Mouse (Mus musculus) neural tube, embryonic 14.5 days (tissue): Measurements from ENCODE around the gene Cd200r3. TPM values are rescaled to one million over a fixed set of nuclear protein-coding genes. Genes with fewer than 3 reads are reported as not detected.

Experiments
- polyA plus RNA-seq: library from polyadenylated mRNA; unstranded; fragments of >200 nt; fragmentation: Nextera tagmentation; extraction: Ambion mirVana; gene quantifications from 2 replicates; pipeline ENCODE4 v1.2.1, GENCODE M21; 2014

Cd200r3 gene
- polyA plus RNA-seq, 1 experiment from 2014 or later: not detected

Other genes with a start within 250 kb of the Cd200r3 start
- gene Nepro, start 219.4 kb upstream of the Cd200r3 start, polyA plus RNA-seq: 5.4 and 6.1 TPM in 2 replicates
- gene Gtpbp8, start 197.3 kb upstream of the Cd200r3 start, polyA plus RNA-seq: 42.3 and 44.9 TPM in 2 replicates
- gene Cd200r1, start 177.9 kb upstream of the Cd200r3 start, polyA plus RNA-seq: 0.29 and 0.41 TPM in 2 replicates
- not detected in 2 replicates for gene Cd200r4, start 131.9 kb upstream of the Cd200r3 start, polyA plus RNA-seq
- gene Cd200r2, start 76.6 kb upstream of the Cd200r3 start, polyA plus RNA-seq: 0.15 TPM in 2 replicates
- gene Ccdc80, start 149.7 kb downstream of the Cd200r3 start, polyA plus RNA-seq: 15.6 and 22.4 TPM in 2 replicates
- gene Slc35a5, start 215.0 kb downstream of the Cd200r3 start, polyA plus RNA-seq: 36.8 and 43.9 TPM in 2 replicates
- gene Atg3, start 215.1 kb downstream of the Cd200r3 start, polyA plus RNA-seq: 51.5 and 55.7 TPM in 2 replicates